Mouse (Mus musculus) heart, adult 10 weeks (tissue): Measurements from ENCODE around the gene Arxes1. TPM values are rescaled to one million over a fixed set of nuclear protein-coding genes. Genes with fewer than 3 reads are reported as not detected.

Source experiments
- polyA plus RNA-seq: library from polyadenylated mRNA; stranded (reverse); fragments of 350-450 nt; fragmentation: Illumina TruSeq; extraction: RNeasy Lipid Tissue Mini Kit (QIAGEN cat#74804); gene quantifications from one replicate; pipeline ENCODE4 v1.2.3, GENCODE M21; 2014; ENCODE audit warnings: low read depth, low replicate concordance

The Arxes1 gene
- polyA plus RNA-seq, result 0.37 TPM

GRCm38 (mm10) chrX:136032799-136033763, at the start of gene Arxes1:
TSS of gene Arxes1 (plus strand) at chrX:136033367.

GRCm38 (mm10) chrX:135993664-135994119, 39.5 kb upstream of the Arxes1 start, which contains the start of gene Arxes2:
TSS of gene Arxes2 (plus strand) at chrX:135993824.

GRCm38 (mm10) chrX:136068020-136068419, 34.9 kb downstream of the Arxes1 start, which contains the start of gene Bex2:
TSS of gene Bex2 (minus strand) at chrX:136068236.

Other genes with a start within 250 kb of the Arxes1 start
- 18.2 TPM for gene Bhlhb9, start 235.8 kb upstream of the Arxes1 start, polyA plus RNA-seq
- 5.2 TPM for gene Gprasp2, start 194.3 kb upstream of the Arxes1 start, polyA plus RNA-seq
- 2.3 TPM for gene Arxes2, start 39.5 kb upstream of the Arxes1 start, polyA plus RNA-seq
- gene Bex2, start 34.9 kb downstream of the Arxes1 start, polyA plus RNA-seq, result 0.94 TPM
- gene Nxf3, start 51.9 kb downstream of the Arxes1 start, polyA plus RNA-seq, result 0.13 TPM
- gene Bex4, start 105.6 kb downstream of the Arxes1 start, polyA plus RNA-seq, result 1.9 TPM
- 39.2 TPM for gene Tceal8, start 139.0 kb downstream of the Arxes1 start, polyA plus RNA-seq
- 3.0 TPM for gene Tceal5, start 170.5 kb downstream of the Arxes1 start, polyA plus RNA-seq
- 0.84 TPM for gene Tceal7, start 181.4 kb downstream of the Arxes1 start, polyA plus RNA-seq
- gene Bex1, start 182.1 kb downstream of the Arxes1 start, polyA plus RNA-seq, result 5.1 TPM
- 41.3 TPM for gene Tceal9, start 211.7 kb downstream of the Arxes1 start, polyA plus RNA-seq
- 15.8 TPM for gene Bex3, start 236.9 kb downstream of the Arxes1 start, polyA plus RNA-seq